Mouse (Mus musculus) left cerebral cortex, postnatal 4 days (tissue): ENCODE measurements at regions not wholly inside any gene's neighbourhood (a gene's known extent, or its start where the extent isn't known, plus 50 kb on each side); places are given as distances from the start of the nearest gene placed in this dataset.

Experiments
- DNase-seq: peaks from one replicate; pipeline ENCODE4 v3.0.0-alpha.2; 2022
- intact Hi-C: fragments of 180-260 bp; cut with DNase I; formaldehyde crosslinking; loops from one replicate; pipeline ENCODE4 v1.15.1; 2025

- DNase-seq, result no peak
- intact Hi-C loops, result loop anchor here (5.0 to 10.0 kb wide), 2 partner anchors 534 to 627 kb away; no protein-coding TSS in a partner anchor
Measured at GRCm38 (mm10) chr2:21908813-21909480, 318.4 kb upstream of the Myo3a start.

- DNase-seq, result peak; percentile 77
- intact Hi-C loops, result loop anchor here (5.0 to 10.0 kb wide), 2 partner anchors 535 to 627 kb away; no protein-coding TSS in a partner anchor
Measured at GRCm38 (mm10) chr2:21909481-21909966, 317.8 kb upstream of the Myo3a start.

DNA sequence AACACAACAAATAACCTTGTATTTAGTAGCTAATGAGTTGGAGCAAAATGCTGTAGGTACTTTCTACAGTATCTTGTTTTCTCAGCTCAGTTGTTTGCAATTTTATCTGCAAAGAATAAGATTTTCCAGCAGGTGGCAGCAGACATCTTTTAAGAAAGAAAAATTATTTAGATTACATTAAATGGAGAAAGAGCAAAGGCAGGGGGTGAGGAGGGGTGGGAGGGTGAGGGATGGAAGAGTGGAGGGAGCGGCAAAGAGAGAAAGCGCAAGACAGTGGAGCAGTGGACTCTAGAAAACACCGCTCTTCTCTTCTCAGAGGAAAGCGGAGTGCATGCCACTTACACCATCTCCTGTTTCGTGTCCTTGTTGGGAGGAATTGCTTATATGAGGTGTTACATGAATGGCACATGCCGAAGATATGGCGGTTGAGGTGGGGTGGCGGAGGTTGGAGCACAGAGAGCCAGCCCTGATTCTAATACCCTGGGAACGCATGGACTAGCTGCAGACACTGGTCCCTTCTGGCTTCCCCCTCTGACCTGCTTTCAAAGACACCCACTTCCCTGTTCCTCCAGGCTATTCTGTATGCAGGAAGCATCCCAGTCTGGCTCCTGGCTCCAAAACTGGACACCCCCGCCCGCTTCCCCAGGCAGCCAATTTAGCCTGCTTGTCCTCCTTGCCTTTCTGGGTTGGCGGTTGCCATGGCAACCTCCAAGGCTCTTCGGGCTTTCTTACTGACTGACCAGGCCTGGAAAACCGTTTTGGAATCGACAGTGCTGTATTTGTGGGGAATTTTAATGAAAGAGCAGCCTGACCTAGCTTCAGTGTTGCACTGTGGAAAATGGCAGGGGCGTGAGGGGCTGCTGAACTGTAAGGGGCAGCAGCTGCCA lies 309.3 kb upstream of the Myo3a start:
- intact Hi-C loops, result no loop called here
- peak; percentile 95 for DNase-seq

DNA sequence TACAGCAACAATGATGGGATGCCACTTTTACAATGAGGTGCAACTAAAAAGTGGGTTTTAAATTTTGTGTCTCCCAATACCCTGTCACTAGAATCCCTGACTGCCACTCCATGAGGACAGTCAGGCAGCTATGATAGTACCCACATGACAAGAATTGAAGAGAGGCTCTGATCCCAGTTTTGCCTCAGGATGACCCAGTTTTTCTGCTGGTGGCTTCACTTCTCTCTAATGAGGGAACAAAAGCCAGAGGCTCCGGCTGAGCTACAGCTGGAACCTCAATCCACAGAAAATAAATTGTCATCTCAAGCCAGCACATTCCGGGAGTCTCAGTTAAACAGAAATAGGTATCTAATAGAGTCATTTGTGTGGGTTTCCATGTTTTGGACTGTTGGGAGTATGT lies 308.2 kb upstream of the Myo3a start:
- no peak for DNase-seq
- intact Hi-C loops, result no loop called here

GRCm38 (mm10) chr2:21927656-21928055 lies 299.6 kb upstream of the Myo3a start:
- no peak for DNase-seq
- intact Hi-C loops, result no loop called here

GRCm38 (mm10) chr2:21939993-21940392 lies 287.3 kb upstream of the Myo3a start:
- DNase-seq, result no peak
- intact Hi-C loops, result loop anchor here (5.0 kb wide), 1 partner anchor 922 kb away; no protein-coding TSS in a partner anchor

DNA sequence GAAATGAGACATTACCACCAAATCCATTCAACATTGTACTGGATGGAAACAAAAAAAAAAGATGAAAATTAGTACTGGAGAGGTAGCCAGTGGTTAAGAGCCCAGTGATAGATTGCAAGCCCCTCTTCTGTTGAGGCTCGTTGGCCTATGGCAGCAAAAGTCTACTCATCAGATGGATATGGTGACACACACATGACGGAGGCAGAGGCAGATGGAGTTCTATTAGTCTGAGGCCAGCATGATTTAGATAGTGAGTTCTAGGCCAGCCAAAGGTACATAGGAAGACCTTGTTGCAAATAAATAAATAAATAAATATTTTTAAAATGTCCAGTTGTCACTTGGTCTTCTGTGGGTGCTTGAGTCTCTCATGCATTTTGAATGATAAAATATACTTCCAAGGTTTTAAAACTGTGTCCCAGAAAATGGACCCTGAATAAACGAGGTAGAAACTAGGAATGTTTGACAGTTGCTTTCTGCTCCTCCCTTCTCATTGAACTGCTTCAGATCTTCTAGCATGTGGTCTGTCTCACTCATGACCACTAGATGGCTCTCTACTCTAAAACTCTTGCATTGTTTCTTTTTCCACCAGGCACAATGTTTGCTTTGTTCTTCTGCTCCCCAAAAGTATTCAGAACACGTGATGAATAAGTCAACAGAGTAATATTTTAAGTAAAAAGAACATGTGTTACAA lies 286.4 kb upstream of the Myo3a start:
- intact Hi-C loops, result loop anchor here (5.0 kb wide), 1 partner anchor 921 kb away; no protein-coding TSS in a partner anchor
- no peak for DNase-seq

DNA sequence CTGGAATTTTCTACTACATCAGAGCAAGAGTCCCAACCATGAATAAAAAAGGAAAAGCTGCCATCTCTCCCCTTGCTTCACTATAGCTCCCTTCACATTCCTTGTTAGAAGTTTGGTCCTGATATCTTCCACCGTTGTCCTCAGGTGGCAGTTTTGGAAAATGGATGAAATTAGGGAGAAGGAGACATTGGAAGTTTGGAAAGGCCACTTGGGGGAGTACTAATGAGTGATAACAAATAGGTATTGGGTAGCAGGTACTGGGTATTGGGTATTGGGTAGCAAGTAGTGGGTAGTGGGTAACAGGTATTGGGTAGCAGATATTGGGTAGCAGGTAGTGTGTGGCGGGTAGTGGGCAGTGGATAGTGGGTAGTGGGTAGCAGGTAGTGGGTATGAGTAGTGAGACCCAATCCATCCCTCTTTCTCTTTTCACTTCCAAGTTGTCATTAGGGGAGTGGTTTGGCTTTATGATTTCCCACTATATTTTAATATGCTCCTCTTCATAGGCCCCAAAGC lies 285.8 kb upstream of the Myo3a start:
- no peak for DNase-seq
- intact Hi-C loops, result loop anchor here (5.0 kb wide), 1 partner anchor 921 kb away; no protein-coding TSS in a partner anchor

DNA sequence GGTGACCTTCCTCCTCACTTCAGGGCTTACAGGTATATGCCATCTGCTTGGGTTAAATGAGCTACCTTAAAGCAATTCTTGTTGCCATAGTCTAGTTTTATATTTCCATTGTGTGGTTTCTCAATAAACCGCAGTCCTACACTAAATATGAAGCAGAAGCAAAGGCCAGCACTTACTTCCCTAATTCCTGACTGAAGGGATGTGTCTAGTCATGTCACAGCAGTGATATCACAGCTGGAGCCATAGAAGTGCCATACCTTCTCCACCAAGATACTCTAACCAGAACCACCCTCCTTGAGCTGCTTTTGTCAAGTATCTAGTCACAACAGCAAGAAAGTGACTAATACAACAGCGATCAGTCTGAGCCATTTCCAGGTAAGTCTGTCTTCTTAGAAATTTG lies 283.6 kb upstream of the Myo3a start:
- intact Hi-C loops, result loop anchor here (5.0 kb wide), 1 partner anchor 919 kb away; no protein-coding TSS in a partner anchor
- DNase-seq, result no peak

GRCm38 (mm10) chr2:21946484-21946883 lies 280.8 kb upstream of the Myo3a start:
- DNase-seq, result no peak
- intact Hi-C loops, result no loop called here

GRCm38 (mm10) chr2:21951279-21951678 lies 276.0 kb upstream of the Myo3a start:
- no peak for DNase-seq
- intact Hi-C loops, result no loop called here

DNA sequence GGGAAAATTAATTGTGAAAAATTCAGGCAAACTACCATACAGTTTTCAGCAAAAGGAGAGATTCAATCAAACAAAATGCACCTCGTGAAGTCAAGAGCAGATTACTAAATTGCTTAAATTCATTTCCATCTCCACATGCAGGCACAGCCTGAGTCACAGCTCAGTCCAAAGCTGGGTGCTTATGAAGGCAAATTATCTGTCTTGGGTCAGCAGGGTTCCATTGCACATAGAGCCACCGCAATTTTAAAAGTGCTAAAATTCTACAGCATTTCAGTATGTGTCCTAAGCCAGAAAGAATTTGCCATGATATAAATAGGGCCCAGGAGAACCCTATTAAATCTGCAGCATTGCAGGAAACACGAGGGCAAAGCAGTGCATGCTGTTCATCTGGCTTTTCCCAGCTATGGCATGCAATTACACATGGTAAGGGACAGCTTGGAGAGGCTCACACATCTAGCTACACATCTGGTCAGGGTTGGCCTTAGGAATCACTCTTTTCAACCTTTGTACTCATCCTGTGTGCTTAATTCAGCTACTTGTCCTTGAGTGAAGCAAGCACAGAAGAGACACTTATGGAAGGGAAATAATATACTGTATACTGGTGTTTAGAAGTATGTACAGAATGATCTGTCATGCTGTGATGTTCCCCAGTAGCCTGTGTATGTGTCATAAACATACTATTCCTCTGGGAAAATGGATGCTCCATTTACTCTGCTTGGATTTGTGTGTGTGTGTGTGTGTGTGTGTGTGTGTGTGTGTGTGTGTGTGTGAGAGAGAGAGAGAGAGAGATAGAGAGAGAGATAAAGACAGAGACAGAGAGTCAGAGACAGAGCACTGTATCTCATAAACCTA lies 271.0 kb upstream of the Myo3a start:
- intact Hi-C loops, result loop anchor here (5.0 kb wide), 1 partner anchor 666 kb away; the partner anchor contains the start of gene Gad2
- no peak for DNase-seq

GRCm38 (mm10) chr2:21958365-21958764 lies 268.9 kb upstream of the Myo3a start:
- intact Hi-C loops, result loop anchor here (2.0 to 5.0 kb wide), 2 partner anchors 664 to 762 kb away; partner anchors contain the start of gene Gad2
- peak; percentile 8 for DNase-seq

- intact Hi-C loops, result loop anchor here (2.0 to 5.0 kb wide), 2 partner anchors 663 to 762 kb away; partner anchors contain the start of gene Gad2
- no peak for DNase-seq
Measured at GRCm38 (mm10) chr2:21958802-21959201, 268.5 kb upstream of the Myo3a start.

DNA sequence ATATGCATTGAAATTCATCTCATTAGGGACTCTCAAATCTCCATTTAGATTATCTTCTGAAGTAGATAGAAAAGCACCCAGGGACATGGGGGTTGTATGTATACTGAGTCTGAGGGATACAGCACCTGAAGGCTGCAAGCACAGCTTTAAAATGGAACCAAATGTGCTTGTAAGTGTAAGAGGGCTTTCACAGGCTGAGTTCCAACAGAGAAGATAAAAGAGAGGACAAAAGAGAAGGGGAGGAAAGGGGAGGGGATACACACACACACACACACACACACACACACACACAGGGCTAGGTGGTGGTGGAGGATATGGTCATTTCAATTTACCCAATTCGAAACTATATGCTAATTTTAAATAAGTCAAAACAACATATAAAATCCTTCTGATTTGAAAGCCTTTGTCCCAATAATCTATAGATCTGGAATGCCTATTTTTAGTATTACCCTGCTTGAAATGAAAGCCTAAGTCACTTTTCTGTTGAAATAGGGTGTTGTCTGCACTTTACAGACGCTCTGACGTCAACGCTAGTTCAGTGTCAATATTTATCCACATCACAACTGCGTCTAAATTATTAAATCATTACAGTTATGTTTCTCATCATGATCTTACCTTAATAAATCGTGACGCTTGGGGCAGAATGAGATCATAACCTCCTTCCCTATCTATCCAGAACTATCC lies 263.8 kb upstream of the Myo3a start:
- intact Hi-C loops, result no loop called here

DNA sequence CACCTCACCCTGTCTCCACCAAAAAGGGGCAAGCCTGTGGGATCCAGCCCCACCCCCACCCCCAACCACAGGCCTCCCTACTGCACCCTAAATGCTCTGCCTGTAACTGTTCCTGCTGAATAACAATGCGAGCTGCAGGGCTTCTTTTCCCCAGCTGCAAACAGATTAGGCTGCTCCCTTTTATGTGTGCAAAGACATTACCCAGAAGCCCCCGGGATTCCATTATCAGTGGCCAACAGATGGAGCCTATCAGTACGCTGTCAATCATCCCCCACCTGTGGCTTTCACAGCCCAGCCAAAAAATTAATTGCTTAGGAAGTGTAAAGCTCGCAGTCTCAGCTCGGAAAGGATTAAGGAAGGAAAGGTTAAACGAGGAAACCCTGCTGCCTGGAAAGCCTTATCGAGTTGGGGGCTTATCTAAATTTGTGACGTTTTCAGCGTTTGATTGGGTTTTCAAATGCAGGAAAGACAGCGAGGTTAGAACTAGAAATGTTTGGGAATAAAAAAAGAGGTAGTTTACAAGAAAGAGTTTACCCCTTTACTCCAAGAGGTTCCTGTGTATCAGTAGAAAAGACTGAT lies 263.2 kb upstream of the Myo3a start:
- intact Hi-C loops, result no loop called here
- DNase-seq, result peak; percentile 65

More for the DNA sequence above, 263.8 kb upstream of the Myo3a start:
- DNase-seq, result no peak

GRCm38 (mm10) chr2:21970774-21971406 lies 256.4 kb upstream of the Myo3a start:
- DNase-seq, result no peak
- intact Hi-C loops, result no loop called here

DNA sequence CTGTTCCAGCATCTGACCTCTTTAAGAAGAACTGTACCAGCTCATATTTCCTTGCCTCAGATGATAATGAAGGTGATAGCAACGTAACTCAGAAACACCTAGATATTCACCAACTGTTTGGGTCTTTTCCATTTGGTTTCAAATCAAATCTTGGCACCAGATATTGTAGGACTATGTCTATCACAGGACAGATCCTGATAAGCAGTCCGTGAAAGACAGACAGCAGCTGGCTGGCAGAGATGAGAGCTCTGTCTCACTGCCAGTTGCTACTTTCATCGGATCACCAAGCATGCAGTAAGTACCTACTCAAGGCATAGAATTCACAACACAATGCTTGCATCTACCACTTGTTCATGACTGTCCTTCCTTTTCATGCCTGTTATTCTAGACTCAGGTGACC lies 252.7 kb upstream of the Myo3a start:
- intact Hi-C loops, result no loop called here

More for the DNA sequence above, 252.7 kb upstream of the Myo3a start:
- no peak for DNase-seq
